Mouse (Mus musculus) T-helper 17 cell (primary cell): ENCODE results near the gene Olfr168.
"Not testable (repeated sequence)": the region's sequence is repeated elsewhere in the genome, so short reads cannot be mapped to it uniquely, and the experiment has no call there.

Experiments used
- in situ Hi-C, 2 experiments: fragments of 300-600 bp; cut with MboI, MseI; formaldehyde crosslinking; loops; 1 replicate in 1 of 2; 2 replicates in 1 of 2; pipeline ENCODE4 v1.15.1; 2025; ENCODE audit warnings: high pct_unique_total_duplicates in 2 of 2

Gene Olfr168

GRCm38 (mm10) chr16:19535455-19535854 lies at the start of gene Olfr168:
TSS of gene Olfr168 (minus strand) at chr16:19535555.
- in situ Hi-C loops = no loop called here

- in situ Hi-C loops = loop anchor here in 1 of 2 experiments (5.0 kb wide), 1 partner anchor 41 kb away; the partner anchor contains the start of gene Olfr170
Measured at GRCm38 (mm10) chr16:19571709-19572108, 36.4 kb upstream of the Olfr168 start, which contains the start of gene Olfr169. TSS of gene Olfr169 (minus strand) at chr16:19571809.

GRCm38 (mm10) chr16:19553429-19553828 lies 18.1 kb upstream of the Olfr168 start:
- in situ Hi-C loops = not testable (repeated sequence)

GRCm38 (mm10) chr16:19552246-19552645 lies 16.9 kb upstream of the Olfr168 start:
- in situ Hi-C loops = not testable (repeated sequence)

GRCm38 (mm10) chr16:19522166-19522565 lies 13.2 kb downstream of the Olfr168 start, which contains the start of gene Olfr167:
TSS of gene Olfr167 (minus strand) at chr16:19522266.
- in situ Hi-C loops = no loop called here

GRCm38 (mm10) chr16:19483394-19483793 lies 52.0 kb downstream of the Olfr168 start, which contains the start of gene Olfr166:
TSS of gene Olfr166 (plus strand) at chr16:19483694.
- in situ Hi-C loops = no loop called here
